Mouse (Mus musculus) effector memory CD4-positive, alpha-beta T cell, adult 5 months (primary cell): ENCODE data around the gene Rptor. TPM values are rescaled to one million over a fixed set of nuclear protein-coding genes. Genes with fewer than 3 reads are reported as not detected.

Experiments used
- polyA plus RNA-seq: library from polyadenylated mRNA; unstranded; fragments of 100-300 nt; shearing (Covaris generic); gene quantifications from one replicate; pipeline ENCODE4 v1.2.1, GENCODE M21; 2017

Gene Rptor
- 33.1 TPM for polyA plus RNA-seq

DNA sequence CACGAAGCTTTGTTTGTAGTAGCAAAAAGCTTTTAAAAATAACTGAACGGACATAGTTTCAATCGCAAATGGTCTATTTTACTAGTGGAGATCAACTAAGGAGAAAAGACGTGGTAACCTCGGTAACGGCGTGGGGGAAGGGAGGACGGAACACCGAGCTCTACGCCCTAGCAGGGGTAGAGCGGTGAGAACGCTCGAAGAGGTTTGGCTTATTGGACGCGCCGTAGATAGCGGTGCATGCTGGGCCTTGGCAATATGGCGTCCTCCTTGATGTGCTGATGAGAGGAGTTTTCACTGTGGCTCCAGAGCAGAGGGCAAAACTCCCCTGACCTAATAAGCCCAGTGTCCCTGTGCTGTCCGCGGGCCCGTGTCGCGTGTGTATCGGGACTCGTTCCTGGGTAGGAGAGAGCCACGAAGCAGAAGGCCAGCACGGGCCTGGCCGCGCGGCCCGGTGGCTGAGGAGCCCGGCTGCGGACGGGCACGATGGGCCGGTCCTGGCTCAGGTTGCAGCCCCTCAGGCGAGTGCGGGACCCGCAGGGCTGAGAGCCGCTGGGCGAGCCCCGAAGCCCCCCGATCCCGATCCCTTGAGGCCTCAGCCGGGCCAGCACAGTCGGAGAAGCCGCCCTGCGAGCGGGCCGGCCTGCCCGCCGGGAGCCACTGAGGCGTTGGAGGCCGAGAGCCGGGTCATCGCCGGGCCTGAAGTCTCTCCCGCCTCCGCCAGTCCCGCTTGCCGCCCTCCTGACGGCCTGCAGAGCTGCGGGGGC is at the start of gene Rptor:
TSS of gene Rptor (plus strand) at position 143 of the 764 bp plus-strand sequence.

DNA sequence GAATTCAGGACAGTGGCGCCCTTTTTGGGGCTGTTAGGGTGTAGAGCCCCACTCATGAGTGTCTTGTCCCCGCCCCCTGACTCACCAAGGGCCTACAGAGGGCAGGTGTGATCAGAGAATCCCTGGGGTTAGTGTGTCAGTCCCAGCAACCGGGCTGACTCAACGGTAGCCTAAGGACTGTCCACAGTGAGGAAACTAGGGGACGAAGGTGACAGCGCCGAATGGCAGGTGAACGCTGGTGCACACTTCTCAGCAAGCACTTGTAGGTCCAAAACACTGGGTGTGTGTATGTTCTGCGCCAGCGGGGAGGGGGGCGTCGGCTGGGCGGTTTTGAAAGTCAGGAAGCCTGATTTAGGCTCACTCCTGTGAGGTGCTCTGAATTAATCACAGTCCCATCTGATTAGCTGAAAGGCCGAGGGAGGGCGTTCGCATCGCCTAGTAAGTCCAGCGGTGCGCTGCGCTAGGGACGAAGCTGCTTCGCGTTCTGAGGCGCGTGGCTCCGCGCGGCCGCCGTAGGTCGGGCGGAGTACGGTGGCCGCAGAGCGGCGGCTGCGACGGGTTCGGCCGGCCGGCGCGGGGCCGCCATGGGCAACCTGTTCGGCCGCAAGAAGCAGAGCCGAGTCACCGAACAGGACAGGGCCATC is 310.7 kb downstream of the Rptor start, which contains the start of gene Chmp6:
TSS of gene Chmp6 (plus strand) at position 151 of the 644 bp plus-strand sequence.

DNA sequence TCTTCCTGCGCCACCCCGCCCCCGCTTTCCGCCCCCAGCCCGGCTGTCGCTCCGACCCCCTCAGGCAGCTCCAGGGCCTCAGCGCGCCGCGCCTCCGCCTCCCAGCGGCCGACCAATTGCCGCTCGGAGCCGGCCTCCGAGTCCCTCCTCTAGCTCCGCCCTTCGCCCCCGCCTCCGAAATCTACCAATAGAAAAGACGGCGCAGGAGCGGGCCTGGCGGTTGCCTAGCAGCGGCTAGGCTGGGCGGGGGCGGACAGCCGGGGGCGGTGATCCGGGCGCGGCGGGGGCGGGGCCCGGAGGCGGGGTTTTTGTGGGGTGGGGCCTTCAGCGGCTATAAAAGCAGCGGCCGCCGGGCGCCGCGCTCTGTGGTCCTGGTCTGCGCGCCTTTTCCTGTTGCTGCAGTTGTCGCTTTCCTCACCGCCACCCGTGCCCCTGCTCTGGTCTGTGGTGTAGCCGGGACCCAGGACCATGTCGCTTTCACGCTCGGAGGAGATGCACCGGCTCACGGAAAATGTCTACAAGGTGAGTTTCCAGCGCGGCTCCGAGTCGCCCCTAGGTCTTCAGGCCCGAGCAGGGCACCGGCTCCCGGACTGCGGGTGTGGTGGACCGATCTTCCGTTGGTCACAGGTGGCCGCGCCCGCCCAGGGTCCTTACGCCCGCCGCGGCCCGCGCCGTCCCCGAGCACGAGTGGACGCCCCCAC is 340.2 kb downstream of the Rptor start, which contains the start of gene Baiap2:
TSS of gene Baiap2 (plus strand) at position 37 of the 701 bp plus-strand sequence.

Other genes with a start within 250 kb of the Rptor start
- 10.8 TPM for gene Sgsh, start 247.4 kb upstream of the Rptor start, polyA plus RNA-seq
- gene Slc26a11, start 247.3 kb upstream of the Rptor start, polyA plus RNA-seq, result 57.1 TPM
- gene Rnf213, start 209.8 kb upstream of the Rptor start, polyA plus RNA-seq, result 16.0 TPM
- 12.9 TPM for gene Endov, start 111.6 kb upstream of the Rptor start, polyA plus RNA-seq
- gene Nptx1, start 55.2 kb upstream of the Rptor start, polyA plus RNA-seq, result 0.09 TPM